ENCODE assay signal across 28 mouse cellular contexts in genomic region chr17:76535772-76536171, GRCm38 (mm10).
"Had no signal": no experiment of that assay in that cellular context is flagged by ENCODE, and none has a peak within 500 bp of the region (broad histone marks: within the 10 kb centered on the region; RNA-seq: fewer than 3 reads in every experiment).

No protein-coding gene starts in this region.

- ATAC-seq: hindbrain, postnatal 0 days had no signal

- H3K9ac ChIP-seq: heart, embryonic 13.5 days; heart, embryonic 15.5 days; hindbrain, embryonic 13.5 days; hindbrain, embryonic 15.5 days; kidney, embryonic 15.5 days; limb, embryonic 12.5 days; liver, embryonic 13.5 days; liver, embryonic 15.5 days had no signal

- H3K4me2 ChIP-seq: heart, embryonic 13.5 days; heart, embryonic 15.5 days; hindbrain, embryonic 13.5 days; hindbrain, embryonic 15.5 days; kidney, embryonic 15.5 days; limb, embryonic 12.5 days; liver, embryonic 11.5 days; liver, embryonic 13.5 days; liver, embryonic 15.5 days had no signal

- H3K4me3 ChIP-seq: gastrocnemius, adult 2 months; heart, embryonic 10.5 days; heart, embryonic 13.5 days; heart, embryonic 15.5 days; hindbrain, embryonic 13.5 days; hindbrain, embryonic 15.5 days; kidney, embryonic 15.5 days; layer of hippocampus, adult 2 months; limb, embryonic 10.5 days; limb, embryonic 12.5 days; liver, embryonic 13.5 days; liver, embryonic 15.5 days had no signal

- H3K4me1 ChIP-seq: heart, embryonic 10.5 days; heart, embryonic 13.5 days; heart, embryonic 15.5 days; hindbrain, embryonic 13.5 days; hindbrain, embryonic 15.5 days; kidney, embryonic 15.5 days; limb, embryonic 10.5 days; limb, embryonic 12.5 days; liver, embryonic 13.5 days; liver, embryonic 15.5 days had no signal

- H3K36me3 ChIP-seq: heart, embryonic 10.5 days; heart, embryonic 13.5 days; heart, embryonic 15.5 days; hindbrain, embryonic 13.5 days; hindbrain, embryonic 15.5 days; kidney, embryonic 15.5 days; limb, embryonic 10.5 days; limb, embryonic 12.5 days; liver, embryonic 13.5 days; liver, embryonic 15.5 days had no signal

- H3K27me3 ChIP-seq: heart, embryonic 13.5 days; heart, embryonic 15.5 days; hindbrain, embryonic 13.5 days; hindbrain, embryonic 15.5 days; kidney, embryonic 15.5 days; limb, embryonic 12.5 days; liver, embryonic 13.5 days; liver, embryonic 15.5 days had no signal

- H3K27ac ChIP-seq: gastrocnemius, adult 2 months; heart, embryonic 10.5 days; heart, embryonic 13.5 days; heart, embryonic 15.5 days; hindbrain, embryonic 13.5 days; hindbrain, embryonic 15.5 days; hindbrain, postnatal 0 days; kidney, embryonic 15.5 days; kidney, postnatal 0 days; layer of hippocampus, adult 2 months; limb, embryonic 10.5 days; limb, embryonic 12.5 days; liver, embryonic 13.5 days; liver, embryonic 15.5 days had no signal

- DNase-seq: gastrocnemius, adult 2 months; gastrocnemius, postnatal 10 days; gastrocnemius, postnatal 25 days; heart, adult 18-20 months; heart, postnatal 14 days; heart, postnatal 36 days; kidney, adult 11 months; kidney, adult 2 months; kidney, adult 9 months; kidney, postnatal 14 days; kidney, postnatal 36 days; layer of hippocampus, adult 9-11 months; layer of hippocampus, postnatal 36 days; liver; liver, embryonic 13.5 days had no signal

- H3K9me3 ChIP-seq: heart, embryonic 10.5 days; heart, embryonic 13.5 days; heart, embryonic 15.5 days; hindbrain, embryonic 13.5 days; hindbrain, embryonic 15.5 days; kidney, embryonic 15.5 days; limb, embryonic 10.5 days; limb, embryonic 12.5 days; liver, embryonic 13.5 days; liver, embryonic 15.5 days had no signal
